Mouse (Mus musculus) cerebellum, adult 2 months (tissue): ENCODE results near the gene Gm20441.

ENCODE experiments used
- CTCF ChIP-seq: fragments of 200-500 bp; IDR thresholded peaks from 2 replicates; pipeline ENCODE4 v1.5.1; 2011; ENCODE audit warnings: low read depth, mild to moderate bottlenecking, control low read depth, low read length, moderate library complexity, borderline replicate concordance; ENCODE audit not compliant: insufficient read depth
- POLR2A ChIP-seq: fragments of 200-500 bp; IDR thresholded peaks from 2 replicates; pipeline ENCODE4 v1.6.1; 2011; ENCODE audit warnings: low read length, control low read depth, borderline replicate concordance; ENCODE audit not compliant: insufficient read depth

DNA sequence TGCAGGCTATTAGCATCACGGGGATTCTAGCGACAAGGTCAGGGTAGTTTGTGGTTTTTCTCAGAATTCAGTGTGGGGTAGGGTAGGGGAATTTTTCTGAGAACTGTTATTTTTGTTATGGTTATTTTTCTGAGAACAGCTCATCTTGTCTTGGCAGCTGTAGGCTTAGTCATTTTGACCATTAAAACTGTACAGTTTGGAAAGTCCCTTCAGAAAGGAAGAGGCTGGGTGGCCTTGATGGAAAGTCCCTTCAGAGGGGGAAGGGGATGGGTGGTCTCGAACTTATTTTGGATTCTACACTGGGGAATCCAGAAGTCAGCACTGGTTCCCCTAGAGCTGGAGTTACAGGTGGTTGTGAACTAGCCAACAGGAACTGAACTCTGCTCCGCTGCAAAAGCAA is 43.8 kb upstream of the Gm20441 start:
- TF ChIP-seq CTCF (no peak), POLR2A (no peak)
